Mouse (Mus musculus) heart, postnatal 0 days (tissue): ENCODE measurements around the gene Mrpl4.

Source experiments
- CTCF ChIP-seq: IDR thresholded peaks from 2 replicates; pipeline ENCODE4 v1.5.1; 2016; ENCODE audit warnings: antibody characterized with exemption, control low read depth, low read depth
- EP300 ChIP-seq: IDR thresholded peaks from 2 replicates; pipeline ENCODE4 v1.6.1; 2016; ENCODE audit warnings: antibody characterized with exemption, low read depth

DNA sequence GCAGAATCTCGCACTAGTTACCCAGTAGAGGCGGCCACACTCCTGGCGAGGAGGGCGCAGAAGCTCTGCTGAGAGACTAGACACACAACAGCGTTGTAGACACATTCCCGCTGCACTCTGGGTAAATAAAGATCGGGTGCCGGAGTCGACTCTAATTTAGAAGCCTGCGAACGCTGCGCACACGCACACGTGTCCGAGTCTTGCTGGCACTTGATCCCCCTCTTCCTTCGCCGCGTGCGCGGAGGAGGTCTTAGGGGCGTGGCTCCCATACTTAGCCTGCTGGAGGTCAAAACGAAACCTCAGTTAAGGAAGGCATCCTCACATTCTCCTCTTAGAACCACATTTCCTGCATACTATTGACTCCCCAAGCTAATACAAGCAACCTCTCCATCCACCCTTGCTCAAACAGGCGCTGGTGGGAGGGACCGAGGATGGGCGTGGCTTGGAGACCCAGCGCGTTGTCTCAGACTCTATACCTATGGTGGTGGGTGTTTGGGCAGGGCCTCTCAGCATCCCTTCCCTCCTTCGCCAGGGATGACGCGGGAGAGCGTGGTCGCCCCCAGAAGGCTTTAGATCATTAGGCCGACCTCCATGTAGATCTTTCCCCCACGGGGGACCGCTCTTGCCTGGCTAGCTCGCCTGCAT, 28.8 kb downstream of the Mrpl4 start:
- TF ChIP-seq CTCF (no peak), EP300 (no peak)
